Mouse (Mus musculus) induced T-regulatory cell, adult 2 months (primary cell): ENCODE data around the gene Capn5.

Source experiments
- DNase-seq: peaks from one replicate; pipeline ENCODE4 v3.0.0-alpha.2; 2012; ENCODE audit warnings: low read depth

Gene Capn5

GRCm38 (mm10) chr7:98109771-98110170 lies 68.3 kb downstream of the Capn5 start:
- no peak for DNase-seq

- DNase-seq, result peak; percentile 80
Observed at GRCm38 (mm10) chr7:98108636-98109430, 69.2 kb downstream of the Capn5 start.

- no peak for DNase-seq
Observed at GRCm38 (mm10) chr7:98106272-98106671, 71.8 kb downstream of the Capn5 start.

- DNase-seq, result no peak
Observed at GRCm38 (mm10) chr7:98104481-98105435, 73.3 kb downstream of the Capn5 start.

- no peak for DNase-seq
Observed at GRCm38 (mm10) chr7:98103942-98104292, 74.2 kb downstream of the Capn5 start.

GRCm38 (mm10) chr7:98103002-98103941 lies 74.8 kb downstream of the Capn5 start:
- DNase-seq, result peak; percentile 88

- DNase-seq, result no peak
Observed at GRCm38 (mm10) chr7:98102488-98102887, 75.6 kb downstream of the Capn5 start.

GRCm38 (mm10) chr7:98097557-98097956 lies 80.5 kb downstream of the Capn5 start:
- no peak for DNase-seq

- DNase-seq, result no peak
Observed at GRCm38 (mm10) chr7:98095852-98096251, 82.2 kb downstream of the Capn5 start.

- no peak for DNase-seq
Observed at GRCm38 (mm10) chr7:98086346-98086745, 91.7 kb downstream of the Capn5 start.

GRCm38 (mm10) chr7:98085314-98085713 lies 92.8 kb downstream of the Capn5 start:
- DNase-seq, result no peak

GRCm38 (mm10) chr7:98084541-98085293 lies 93.4 kb downstream of the Capn5 start:
- no peak for DNase-seq

GRCm38 (mm10) chr7:98082376-98082775 lies 95.7 kb downstream of the Capn5 start:
- DNase-seq, result no peak

- no peak for DNase-seq
Observed at GRCm38 (mm10) chr7:98077453-98077852, 100.6 kb downstream of the Capn5 start.

GRCm38 (mm10) chr7:98071620-98072019 lies 106.5 kb downstream of the Capn5 start:
- DNase-seq, result peak; percentile 88
